In genomic region chr7:105786506-105787284, GRCm38 (mm10) we compare ENCODE assay signal across 9 mouse cellular contexts. TPM values are rescaled to one million over a fixed set of nuclear protein-coding genes. Genes with fewer than 3 reads are reported as not detected.
DNase-seq lines count a peak whose midpoint lies in the region; ATAC-seq and TF ChIP-seq lines count a peak whose summit lies in the region.
"Had no signal": no experiment of that assay in that cellular context is flagged by ENCODE, and none has a peak within 500 bp of the region (broad histone marks: within the 10 kb centered on the region; RNA-seq: fewer than 3 reads in every experiment).

No protein-coding gene starts in this region.

- H3K4me1 ChIP-seq in heart, embryonic 14.5 days (ENCODE audit: control insufficient read depth in 2 of 2, insufficient read depth in 2 of 2, low read length in 2 of 2), result 0 out of 4 replicates have a peak, but pooled peaks cover 0 to 4% of the 10 kb centered on the region in 2 experiments
- H3K4me1 ChIP-seq in hindbrain, embryonic 14.5 days (replicated peaks; ENCODE audit: control insufficient read depth, insufficient read depth, low read length), result peaks cover 49% of the 10 kb centered on the region
- H3K4me1 ChIP-seq in midbrain, embryonic 15.5 days, result peaks cover 54% of the 10 kb centered on the region
- H3K4me1 ChIP-seq in thymus, adult 2 months (replicated peaks; ENCODE audit: control insufficient read depth, insufficient read depth, low read length), result peaks cover 5% of the 10 kb centered on the region

- whole genome bisulfite sequencing in heart, embryonic 14.5 days, result 7% methylated on average over 20 of the region's 20 CpGs
- 5% methylated on average over 20 of the region's 20 CpGs for WGBS in hindbrain, embryonic 14.5 days
- 4% methylated on average over 20 of the region's 20 CpGs for WGBS in midbrain, embryonic 15.5 days
- WGBS in thymus, adult 2 months, result 36% methylated on average over 20 of the region's 20 CpGs

- no peaks in the 10 kb centered on the region for H3K9me3 ChIP-seq in heart, embryonic 14.5 days (ENCODE audit: control insufficient read depth, low read length)
- no peaks in the 10 kb centered on the region for H3K9me3 ChIP-seq in hindbrain, embryonic 14.5 days (ENCODE audit: control insufficient read depth, low read length)
- no peaks in the 10 kb centered on the region for H3K9me3 ChIP-seq in midbrain, embryonic 15.5 days

- H3K27me3 ChIP-seq in heart, embryonic 14.5 days (ENCODE audit: control insufficient read depth, insufficient read depth, low read length), result peaks cover 7% of the 10 kb centered on the region; the same call in 1 of the 2 replicates
- no peaks in the 10 kb centered on the region for H3K27me3 ChIP-seq in hindbrain, embryonic 14.5 days (ENCODE audit: control insufficient read depth, insufficient read depth, low read length)
- no peaks in the 10 kb centered on the region for H3K27me3 ChIP-seq in midbrain, embryonic 15.5 days (replicated peaks)
- H3K27me3 ChIP-seq in thymus, adult 2 months (ENCODE audit: control insufficient read depth, insufficient read depth, low read length), result peaks cover 17% of the 10 kb centered on the region

- peak overlapping the region; percentile 89 for H3K9ac ChIP-seq in heart, embryonic 14.5 days (ENCODE audit: low read length)
- H3K9ac ChIP-seq in hindbrain, embryonic 14.5 days, result peak overlapping the region; percentile 99
- peak overlapping the region; percentile 99 for H3K9ac ChIP-seq in midbrain, embryonic 15.5 days

- TF ChIP-seq POLR2A in thymus, adult 2 months (IDR thresholded peaks at IDR 0.05; ENCODE audit: control insufficient read depth, extremely low read depth, insufficient read depth, low read length, poor library complexity), result no peak

- ATAC-seq in heart, embryonic 14.5 days (ENCODE audit: insufficient number of reproducible peaks, insufficient read depth, low FRiP score, low read depth), result 0 out of 2 replicates have a peak, but pooled peaks have one; percentile 29
- ATAC-seq in hindbrain, embryonic 14.5 days (ENCODE audit: low FRiP score), result peak; percentile 78
- peak; percentile 79 for ATAC-seq in midbrain, embryonic 15.5 days (replicated peaks)

- H3K4me2 ChIP-seq in heart, embryonic 14.5 days (ENCODE audit: low read length), result peak overlapping the region; percentile 72
- peak overlapping the region; percentile 97 for H3K4me2 ChIP-seq in hindbrain, embryonic 14.5 days (replicated peaks)
- peak overlapping the region; percentile 68 for H3K4me2 ChIP-seq in midbrain, embryonic 15.5 days

- DNase-seq in heart, postnatal 36 days, result no peak
- DNase-seq in embryo, embryonic 10.5 days (ENCODE audit: low spot score), result peak; percentile 49
- DNase-seq in hindbrain, embryonic 14.5 days (ENCODE audit: low spot score), result no peak
- no peak for DNase-seq in thymus, adult 2 months
- DNase-seq in urinary bladder, postnatal 4 days (ENCODE audit: low spot score in 2 of 2), result no peak
- DNase-seq in layer of hippocampus, postnatal 25 days (ENCODE audit: extremely low spot score in 1 of 2, low spot score in 1 of 2), result no peak

- peak overlapping the region; percentile 73 to 76 for H3K4me3 ChIP-seq in heart, embryonic 14.5 days (ENCODE audit: control insufficient read depth in 1 of 2, insufficient read depth in 1 of 2, low read depth in 1 of 2, low read length in 2 of 2)
- H3K4me3 ChIP-seq in hindbrain, embryonic 14.5 days (replicated peaks; ENCODE audit: low read length), result peak overlapping the region; percentile 83
- H3K4me3 ChIP-seq in midbrain, embryonic 15.5 days, result peak overlapping the region; percentile 86
- H3K4me3 ChIP-seq in thymus, adult 2 months (ENCODE audit: control insufficient read depth, insufficient read depth, low read length), result no peak overlapping the region; the same call in 1 of the 2 replicates

- no peak for TF ChIP-seq CTCF in thymus, adult 2 months (IDR thresholded peaks at IDR 0.05; ENCODE audit: borderline replicate concordance, control insufficient read depth, extremely low read depth, insufficient read depth, low read length, poor library complexity)

- H3K27ac ChIP-seq in heart, embryonic 14.5 days (replicated peaks in 1 of 2; ENCODE audit: control insufficient read depth in 1 of 2, insufficient read depth in 1 of 2, low read depth in 2 of 2, low read length in 2 of 2), result peak overlapping the region; percentile 40 to 74
- H3K27ac ChIP-seq in hindbrain, embryonic 14.5 days, result peak overlapping the region; percentile 99
- H3K27ac ChIP-seq in midbrain, embryonic 15.5 days, result peak overlapping the region; percentile 98
- H3K27ac ChIP-seq in thymus, adult 2 months (ENCODE audit: control insufficient read depth, insufficient read depth, low read length), result no peak overlapping the region

- 0 out of 2 replicates have a peak, but pooled peaks cover 8% of the 10 kb centered on the region for H3K36me3 ChIP-seq in heart, embryonic 14.5 days (ENCODE audit: control insufficient read depth, insufficient read depth, low read length)
- peaks cover 38% of the 10 kb centered on the region for H3K36me3 ChIP-seq in hindbrain, embryonic 14.5 days (replicated peaks; ENCODE audit: control insufficient read depth, insufficient read depth)
- peaks cover 12% of the 10 kb centered on the region; the same call in 1 of the 2 replicates for H3K36me3 ChIP-seq in midbrain, embryonic 15.5 days (replicated peaks)
- H3K36me3 ChIP-seq in thymus, adult 2 months (ENCODE audit: control insufficient read depth, insufficient read depth, low read length), result no peaks in the 10 kb centered on the region
- H3K36me3 ChIP-seq: G1E had no signal

- intact Hi-C loops in heart, postnatal 36 days (cut with DNase I), result loop anchor here (1.0 kb wide), 1 partner anchor 18 kb away; no protein-coding TSS in a partner anchor

RNA-seq across cellular contexts. Expression of gene Dchs1, which starts 0.8 kb away (rescaled TPM):
- 7.7 and 8.3 TPM in 2 replicates for polyA plus RNA-seq in heart, embryonic 14.5 days (2014; fragmentation: Nextera tagmentation; extraction: Ambion mirVana)
- 1 to 10 TPM; 8.6 to 9.8 TPM for total RNA-seq in heart, postnatal 36 days (2021)
- polyA plus RNA-seq in hindbrain, embryonic 14.5 days (2014; fragmentation: Nextera tagmentation; extraction: Ambion mirVana), result 21.1 and 23.2 TPM in 2 replicates
- polyA plus RNA-seq in midbrain, embryonic 15.5 days (2015; fragmentation: Nextera tagmentation; extraction: Ambion mirVana), result 17.9 and 19.0 TPM in 2 replicates
- polyA plus RNA-seq in thymus, adult 2 months (2012; rRNA removed), result 2.0 and 2.1 TPM in 2 replicates
- 10 to 100 TPM; 15.9 to 18.3 TPM for total RNA-seq in layer of hippocampus, postnatal 25 days (2021)
- polyA plus RNA-seq: G1E had no signal

RNA-seq across cellular contexts. Expression of gene Mrpl17, which starts 24.2 kb away (rescaled TPM):
- 206 and 233 TPM in 2 replicates for polyA plus RNA-seq in heart, embryonic 14.5 days (2014; fragmentation: Nextera tagmentation; extraction: Ambion mirVana)
- 100 to 1,000 TPM; 115 to 117 TPM for total RNA-seq in heart, postnatal 36 days (2021)
- polyA plus RNA-seq in hindbrain, embryonic 14.5 days (2014; fragmentation: Nextera tagmentation; extraction: Ambion mirVana), result 164 and 208 TPM in 2 replicates
- polyA plus RNA-seq in midbrain, embryonic 15.5 days (2015; fragmentation: Nextera tagmentation; extraction: Ambion mirVana), result 173 and 175 TPM in 2 replicates
- polyA plus RNA-seq in thymus, adult 2 months (2012; rRNA removed), result 140 and 157 TPM in 2 replicates
- 100 to 1,000 TPM in 1 of 2 experiments, 10 to 100 TPM in 1; 95.6 to 113 TPM for total RNA-seq in layer of hippocampus, postnatal 25 days (2021)

RNA-seq across cellular contexts. Expression of gene Tpp1, which starts 34.7 kb away (rescaled TPM):
- polyA plus RNA-seq in heart, embryonic 14.5 days (2014; fragmentation: Nextera tagmentation; extraction: Ambion mirVana), result 89.2 and 104 TPM in 2 replicates
- total RNA-seq in heart, postnatal 36 days (2021), result 10 to 100 TPM; 44.7 to 47.5 TPM
- 48.2 and 51.6 TPM in 2 replicates for polyA plus RNA-seq in hindbrain, embryonic 14.5 days (2014; fragmentation: Nextera tagmentation; extraction: Ambion mirVana)
- 38.7 and 43.4 TPM in 2 replicates for polyA plus RNA-seq in midbrain, embryonic 15.5 days (2015; fragmentation: Nextera tagmentation; extraction: Ambion mirVana)
- 134 and 153 TPM in 2 replicates for polyA plus RNA-seq in thymus, adult 2 months (2012; rRNA removed)
- 10 to 100 TPM; 61.4 to 61.8 TPM for total RNA-seq in layer of hippocampus, postnatal 25 days (2021)

RNA-seq across cellular contexts. Expression of gene Taf10, which starts 42.5 kb away (rescaled TPM):
- polyA plus RNA-seq in heart, embryonic 14.5 days (2014; fragmentation: Nextera tagmentation; extraction: Ambion mirVana), result 135 and 159 TPM in 2 replicates
- total RNA-seq in heart, postnatal 36 days (2021), result 100 to 1,000 TPM in 1 of 2 experiments, 10 to 100 TPM in 1; 97.5 to 100 TPM
- 128 and 140 TPM in 2 replicates for polyA plus RNA-seq in hindbrain, embryonic 14.5 days (2014; fragmentation: Nextera tagmentation; extraction: Ambion mirVana)
- polyA plus RNA-seq in midbrain, embryonic 15.5 days (2015; fragmentation: Nextera tagmentation; extraction: Ambion mirVana), result 89.7 and 99.0 TPM in 2 replicates
- 553 and 667 TPM in 2 replicates for polyA plus RNA-seq in thymus, adult 2 months (2012; rRNA removed)
- total RNA-seq in layer of hippocampus, postnatal 25 days (2021), result 100 to 1,000 TPM; 122 to 128 TPM

RNA-seq across cellular contexts. Expression of gene Rrp8, which starts 49.5 kb away (rescaled TPM):
- 19.6 and 22.4 TPM in 2 replicates for polyA plus RNA-seq in heart, embryonic 14.5 days (2014; fragmentation: Nextera tagmentation; extraction: Ambion mirVana)
- 10 to 100 TPM; 10.1 to 11.2 TPM for total RNA-seq in heart, postnatal 36 days (2021)
- 21.3 and 24.1 TPM in 2 replicates for polyA plus RNA-seq in hindbrain, embryonic 14.5 days (2014; fragmentation: Nextera tagmentation; extraction: Ambion mirVana)
- polyA plus RNA-seq in midbrain, embryonic 15.5 days (2015; fragmentation: Nextera tagmentation; extraction: Ambion mirVana), result 22.4 and 22.9 TPM in 2 replicates
- polyA plus RNA-seq in thymus, adult 2 months (2012; rRNA removed), result 16.3 and 17.1 TPM in 2 replicates
- total RNA-seq in layer of hippocampus, postnatal 25 days (2021), result 10 to 100 TPM in 1 of 2 experiments, 1 to 10 TPM in 1; 9.2 to 10.7 TPM

Comparison
In these comparisons a context has a peak if more than half of its experiments do, and no peak if none do; other contexts are left out.
1. ATAC-seq: peak in every context shown above with its lines; median percentile 79 in midbrain, embryonic 15.5 days; 78 in hindbrain, embryonic 14.5 days; 29 in heart, embryonic 14.5 days.